Mouse (Mus musculus) forebrain, embryonic 10.5 days (tissue): ENCODE results near the gene Scgb1b30. TPM values are rescaled to one million over a fixed set of nuclear protein-coding genes. Genes with fewer than 3 reads are reported as not detected.
"Not testable (repeated sequence)": the region's sequence is repeated elsewhere in the genome, so short reads cannot be mapped to it uniquely, and the experiment has no call there.

Experiments
- DNase-seq: peaks from one replicate; pipeline ENCODE4 v3.0.0-alpha.2; 2017; ENCODE audit warnings: low spot score; ENCODE audit errors: extremely low spot score
- H3K27ac ChIP-seq: fragments of 300-500 bp; sonication (generic); 2 replicates; pipeline ENCODE4 v1.5.1; 2016; ENCODE audit warnings: mild to moderate bottlenecking
- H3K27me3 ChIP-seq: fragments of 300-500 bp; sonication (generic); 2 replicates; pipeline ENCODE4 v1.6.1; 2016; ENCODE audit warnings: mild to moderate bottlenecking; ENCODE audit not compliant: poor library complexity, severe bottlenecking
- H3K36me3 ChIP-seq: fragments of 300-500 bp; sonication (generic); replicated peaks from 2 replicates; pipeline ENCODE4 v1.6.1; 2016; ENCODE audit warnings: mild to moderate bottlenecking, moderate library complexity
- H3K4me1 ChIP-seq: fragments of 300-500 bp; sonication (generic); 2 replicates; pipeline ENCODE4 v1.6.1; 2016
- H3K4me3 ChIP-seq: fragments of 300-500 bp; sonication (generic); 2 replicates; pipeline ENCODE4 v1.5.1; 2016; ENCODE audit warnings: mild to moderate bottlenecking, moderate library complexity
- H3K9me3 ChIP-seq: fragments of 300-500 bp; sonication (generic); 2 replicates; pipeline ENCODE4 v1.6.1; 2016; ENCODE audit warnings: mild to moderate bottlenecking, moderate library complexity
- WGBS: fragments of 180-500 bp; shearing (Covaris S2); methylation state at CpG from one replicate; pipeline ENCODE4 v1.1.7; 2016; 5-methylcytosine and 5-hydroxymethylcytosine counted together
- polyA plus RNA-seq: library from polyadenylated mRNA; unstranded; fragments of >200 nt; fragmentation: Nextera tagmentation; extraction: Ambion mirVana; gene quantifications from 2 replicates; pipeline ENCODE4 v1.2.1, GENCODE M21; 2016

The Scgb1b30 gene
- polyA plus RNA-seq, result not detected in 2 replicates

GRCm38 (mm10) chr7:34094911-34095481, at the start of gene Scgb1b30:
TSS of gene Scgb1b30 (plus strand) at chr7:34095431.
- 83% methylated on average over 3 of the region's 3 CpGs for WGBS
- H3K4me3 ChIP-seq, result no peak within 1 kb of the TSS

GRCm38 (mm10) chr7:34068132-34068531, 27.1 kb upstream of the Scgb1b30 start:
- 78% methylated on average over 5 of the region's 5 CpGs for WGBS
- not testable (repeated sequence) for H3K4me1 ChIP-seq, H3K4me3 ChIP-seq

More at GRCm38 (mm10) chr7:34094911-34095481, at the start of gene Scgb1b30:
- Histone ChIP-seq H3K27me3 (no peaks in the 10 kb centered on the region), H3K9me3 (peaks cover 37% of the 10 kb centered on the region), H3K36me3 (no peaks in the 10 kb centered on the region), H3K4me1 (no peaks in the 10 kb centered on the region), H3K27ac (no peak within 1 kb of the TSS)
- no peak for DNase-seq

GRCm38 (mm10) chr7:34100002-34100401, 4.8 kb downstream of the Scgb1b30 start:
- no peaks in the 10 kb centered on the region for H3K4me1 ChIP-seq
- H3K36me3 ChIP-seq, result no peaks in the 10 kb centered on the region
- H3K27ac ChIP-seq, result no peak overlapping the region
- no peak overlapping the region for H3K4me3 ChIP-seq
- DNase-seq, result no peak
- peaks cover 28% of the 10 kb centered on the region for H3K9me3 ChIP-seq
- H3K27me3 ChIP-seq, result no peaks in the 10 kb centered on the region
- WGBS, result 85% methylated on average over 2 of the region's 2 CpGs

More at GRCm38 (mm10) chr7:34068132-34068531, 27.1 kb upstream of the Scgb1b30 start:
- H3K9me3 ChIP-seq, result peaks cover 20% of the 10 kb centered on the region
- H3K36me3 ChIP-seq, H3K27me3 ChIP-seq, H3K27ac ChIP-seq, DNase-seq: not testable (repeated sequence)

- Histone ChIP-seq H3K4me1 (no peaks in the 10 kb centered on the region), H3K27ac (no peak overlapping the region), H3K9me3 (peaks cover 18% of the 10 kb centered on the region), H3K27me3 (no peaks in the 10 kb centered on the region), H3K36me3 (no peaks in the 10 kb centered on the region), H3K4me3 (no peak overlapping the region)
- no peak for DNase-seq
These were observed 6.0 kb downstream of the Scgb1b30 start for GRCm38 (mm10) chr7:34101276-34101675.

- Histone ChIP-seq H3K27me3 (no peaks in the 10 kb centered on the region), H3K4me3 (no peak overlapping the region), H3K4me1 (no peaks in the 10 kb centered on the region), H3K9me3 (no peaks in the 10 kb centered on the region), H3K27ac (no peak overlapping the region), H3K36me3 (peaks cover 54% of the 10 kb centered on the region)
- WGBS, result 93% methylated on average over 5 of the region's 5 CpGs
- DNase-seq, result no peak
These were observed 14.0 kb downstream of the Scgb1b30 start for GRCm38 (mm10) chr7:34109190-34109589.

- 92% methylated on average over 3 of the region's 3 CpGs for WGBS
- Histone ChIP-seq H3K27ac (no peak overlapping the region), H3K36me3 (peaks cover 93% of the 10 kb centered on the region), H3K4me3 (no peak overlapping the region), H3K27me3 (no peaks in the 10 kb centered on the region), H3K9me3 (no peaks in the 10 kb centered on the region), H3K4me1 (no peaks in the 10 kb centered on the region)
- DNase-seq, result no peak
These were observed 21.4 kb downstream of the Scgb1b30 start for GRCm38 (mm10) chr7:34116601-34117000.

- not testable (repeated sequence) for H3K9me3 ChIP-seq, H3K27me3 ChIP-seq, H3K27ac ChIP-seq, H3K4me1 ChIP-seq, DNase-seq, H3K4me3 ChIP-seq
- H3K36me3 ChIP-seq, result peaks cover 76% of the 10 kb centered on the region
- WGBS, result 64% methylated on average over 1 of the region's 1 CpGs
These were observed 25.4 kb downstream of the Scgb1b30 start for GRCm38 (mm10) chr7:34120636-34121035.

- H3K27me3 ChIP-seq, result no peaks in the 10 kb centered on the region
- peaks cover 18% of the 10 kb centered on the region; the same call in 1 of the 2 replicates for H3K9me3 ChIP-seq
- no peaks in the 10 kb centered on the region for H3K4me1 ChIP-seq
- H3K36me3 ChIP-seq, result peaks cover 76% of the 10 kb centered on the region
- no peak overlapping the region for H3K4me3 ChIP-seq
- 95% methylated on average over 6 of the region's 6 CpGs for WGBS
- H3K27ac ChIP-seq, result no peak overlapping the region
- no peak for DNase-seq
These were observed 27.9 kb downstream of the Scgb1b30 start for GRCm38 (mm10) chr7:34122987-34123720.

- peaks cover 68% of the 10 kb centered on the region for H3K36me3 ChIP-seq
- H3K4me3 ChIP-seq, result no peak overlapping the region
- 96% methylated on average over 9 of the region's 9 CpGs for WGBS
- DNase-seq, result no peak
- peaks cover under 1% of the 10 kb centered on the region; the same call in 1 of the 2 replicates for H3K4me1 ChIP-seq
- H3K27ac ChIP-seq, result no peak overlapping the region
- no peaks in the 10 kb centered on the region for H3K27me3 ChIP-seq
- peaks cover 18% of the 10 kb centered on the region; the same call in 1 of the 2 replicates for H3K9me3 ChIP-seq
These were observed 30.1 kb downstream of the Scgb1b30 start for GRCm38 (mm10) chr7:34125346-34125745.

- H3K27ac ChIP-seq, result no peak overlapping the region
- no peak for DNase-seq
- H3K4me3 ChIP-seq, result no peak overlapping the region
- peaks cover 18% of the 10 kb centered on the region; the same call in 1 of the 2 replicates for H3K9me3 ChIP-seq
- H3K27me3 ChIP-seq, result no peaks in the 10 kb centered on the region
- H3K4me1 ChIP-seq, result peaks cover 10% of the 10 kb centered on the region
- peaks cover 65% of the 10 kb centered on the region for H3K36me3 ChIP-seq
- 84% methylated on average over 3 of the region's 3 CpGs for WGBS
These were observed 31.1 kb downstream of the Scgb1b30 start for GRCm38 (mm10) chr7:34126291-34126690.

- Histone ChIP-seq H3K4me1 (peaks cover 37% of the 10 kb centered on the region), H3K27ac (no peak overlapping the region), H3K4me3 (peak overlapping the region; percentile 79; the same call in 1 of the 2 replicates), H3K36me3 (peaks cover 36% of the 10 kb centered on the region), H3K9me3 (peaks cover 18% of the 10 kb centered on the region; the same call in 1 of the 2 replicates), H3K27me3 (no peaks in the 10 kb centered on the region)
- 84% methylated on average over 3 of the region's 3 CpGs for WGBS
- no peak for DNase-seq
These were observed 35.9 kb downstream of the Scgb1b30 start for GRCm38 (mm10) chr7:34131118-34131517.

- WGBS, result 22% methylated on average over 3 of the region's 3 CpGs
- Histone ChIP-seq H3K27ac (peak overlapping the region; percentile 95), H3K4me1 (peaks cover 37% of the 10 kb centered on the region), H3K36me3 (peaks cover 28% of the 10 kb centered on the region), H3K9me3 (peaks cover 10% of the 10 kb centered on the region; the same call in 1 of the 2 replicates), H3K27me3 (no peaks in the 10 kb centered on the region), H3K4me3 (peak overlapping the region; percentile 79)
- DNase-seq, result no peak
These were observed 36.7 kb downstream of the Scgb1b30 start for GRCm38 (mm10) chr7:34131959-34132354.
